Mouse (Mus musculus) lung, adult 2 months (tissue): Measurements from ENCODE around the gene Poln.

ENCODE experiments used
- CTCF ChIP-seq: fragments of 200-500 bp; IDR thresholded peaks from 2 replicates; pipeline ENCODE4 v1.5.1; 2011; ENCODE audit warnings: mild to moderate bottlenecking, low read length, control low read depth; ENCODE audit not compliant: insufficient read depth
- POLR2A ChIP-seq: fragments of 200-500 bp; IDR thresholded peaks from 2 replicates; pipeline ENCODE4 v1.6.1; 2011; ENCODE audit warnings: low read depth, mild to moderate bottlenecking, control low read depth, low read length, borderline replicate concordance; ENCODE audit errors: extremely low read depth

DNA sequence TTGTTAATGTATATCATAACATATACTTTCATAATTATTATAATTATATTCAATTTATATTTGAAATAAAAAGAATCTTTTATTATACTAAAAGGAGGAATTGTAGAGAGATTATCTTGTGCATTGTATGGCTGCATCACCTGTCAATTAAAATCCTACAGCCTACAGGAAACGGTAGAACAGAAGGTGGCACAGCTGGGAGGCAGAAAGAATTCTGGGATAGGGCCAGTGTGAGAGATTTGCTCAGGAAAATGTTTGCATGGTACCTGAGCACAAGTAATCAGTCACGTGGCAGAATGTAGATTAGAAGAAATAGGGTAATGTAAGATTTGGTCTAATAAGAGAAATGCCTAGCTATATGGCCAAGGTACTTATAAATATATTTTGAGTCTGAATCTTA lies 194.5 kb downstream of the Poln start:
- TF ChIP-seq POLR2A = no peak
- no peak for TF ChIP-seq CTCF
